In genomic region chr10:125967436-125968160, GRCm38 (mm10) we compare ENCODE assay signal across 10 mouse cellular contexts. TPM values are rescaled to one million over a fixed set of nuclear protein-coding genes. Genes with fewer than 3 reads are reported as not detected.
DNase-seq lines count a peak whose midpoint lies in the region; ATAC-seq and TF ChIP-seq lines count a peak whose summit lies in the region.
"Had no signal": no experiment of that assay in that cellular context is flagged by ENCODE, and none has a peak within 500 bp of the region (broad histone marks: within the 10 kb centered on the region; RNA-seq: fewer than 3 reads in every experiment).

No protein-coding gene starts in this region.

- H3K9ac ChIP-seq in liver, adult 2 months (ENCODE audit: low read depth, low read length): peak overlapping the region; percentile 57; the same call in 1 of the 2 replicates
- H3K9ac ChIP-seq in forebrain, embryonic 12.5 days: 0 out of 2 replicates have a peak overlapping the region, but pooled peaks have one; percentile 81
- H3K9ac ChIP-seq in liver, embryonic 11.5 days (ENCODE audit: low read depth, low read length): no peak overlapping the region
- peak overlapping the region; percentile 92; the same call in 1 of the 2 replicates for H3K9ac ChIP-seq in stomach, embryonic 15.5 days

- no peak for TF ChIP-seq CTCF in liver, adult 2 months (IDR thresholded peaks at IDR 0.05; ENCODE audit: low read depth, low read length)

- WGBS in liver, adult 2 months: 23% methylated on average over 14 of the region's 14 CpGs
- 2% methylated on average over 14 of the region's 14 CpGs for WGBS in forebrain, embryonic 12.5 days
- 13% methylated on average over 14 of the region's 14 CpGs for WGBS in liver, embryonic 11.5 days
- 9% methylated on average over 14 of the region's 14 CpGs for WGBS in stomach, embryonic 15.5 days

- H3K4me2 ChIP-seq in forebrain, embryonic 12.5 days: peak overlapping the region; percentile 94
- H3K4me2 ChIP-seq in liver, embryonic 11.5 days: peak overlapping the region; percentile 68
- peak overlapping the region; percentile 72 for H3K4me2 ChIP-seq in stomach, embryonic 15.5 days

- peaks cover 21% of the 10 kb centered on the region for H3K4me1 ChIP-seq in liver, adult 2 months (ENCODE audit: control insufficient read depth, insufficient read depth, low read length)
- peaks cover 27% of the 10 kb centered on the region for H3K4me1 ChIP-seq in forebrain, embryonic 12.5 days
- H3K4me1 ChIP-seq in liver, embryonic 11.5 days (replicated peaks; ENCODE audit: control insufficient read depth, insufficient read depth, low read length): no peaks in the 10 kb centered on the region; the same call in 1 of the 2 replicates
- H3K4me1 ChIP-seq in stomach, embryonic 15.5 days: peaks cover 3% of the 10 kb centered on the region; the same call in 1 of the 2 replicates

- no peak for ATAC-seq in forebrain, embryonic 12.5 days (ENCODE audit: low FRiP score)
- ATAC-seq in liver, embryonic 11.5 days (replicated peaks; ENCODE audit: low FRiP score): no peak
- no peak for ATAC-seq in stomach, embryonic 15.5 days (ENCODE audit: insufficient read depth, low FRiP score, low read depth)
- ATAC-seq in megakaryocyte, adult 5-6 weeks (ENCODE audit: poor library complexity, severe bottlenecking): no peak
- ATAC-seq in megakaryocyte-erythroid progenitor cell, adult 5-6 weeks (replicated peaks; ENCODE audit: low FRiP score, low TSS enrichment, poor library complexity, severe bottlenecking): no peak

- H3K36me3 ChIP-seq in liver, adult 2 months (ENCODE audit: control insufficient read depth, insufficient read depth, low read length): peaks cover 4% of the 10 kb centered on the region; the same call in 1 of the 2 replicates
- no peaks in the 10 kb centered on the region for H3K36me3 ChIP-seq in forebrain, embryonic 12.5 days (replicated peaks)
- no peaks in the 10 kb centered on the region for H3K36me3 ChIP-seq in liver, embryonic 11.5 days (ENCODE audit: control insufficient read depth, insufficient read depth, low read length)
- H3K36me3 ChIP-seq in stomach, embryonic 15.5 days: no peaks in the 10 kb centered on the region

- no peak for TF ChIP-seq POLR2A in liver, adult 2 months (IDR thresholded peaks at IDR 0.05; ENCODE audit: extremely low read depth, insufficient read depth, low read length)

- no peaks in the 10 kb centered on the region for H3K9me3 ChIP-seq in forebrain, embryonic 12.5 days
- no peaks in the 10 kb centered on the region for H3K9me3 ChIP-seq in liver, embryonic 11.5 days (ENCODE audit: control insufficient read depth, low read length)
- H3K9me3 ChIP-seq in stomach, embryonic 15.5 days: no peaks in the 10 kb centered on the region

- DNase-seq in liver, adult 2 months (ENCODE audit: extremely low read depth, low read depth, low spot score): peak; percentile 53
- DNase-seq in liver: no peak
- no peak for DNase-seq in liver, embryonic 11.5 days (ENCODE audit: low spot score)
- no peak for DNase-seq in testis, postnatal 10 days (ENCODE audit: low spot score)
- DNase-seq: adrenal gland, adult 2 months; thymus, adult 2 months had no signal

- H3K27me3 ChIP-seq in liver, adult 2 months (ENCODE audit: control insufficient read depth, insufficient read depth, low read length): no peaks in the 10 kb centered on the region
- peaks cover 43% of the 10 kb centered on the region for H3K27me3 ChIP-seq in forebrain, embryonic 12.5 days
- peaks cover 16% of the 10 kb centered on the region for H3K27me3 ChIP-seq in liver, embryonic 11.5 days (replicated peaks; ENCODE audit: control insufficient read depth, insufficient read depth, low read length)
- H3K27me3 ChIP-seq in stomach, embryonic 15.5 days (replicated peaks): no peaks in the 10 kb centered on the region

- H3K79me2 ChIP-seq in liver, adult 2 months (ENCODE audit: control insufficient read depth, insufficient read depth, low read length): peaks cover 14% of the 10 kb centered on the region; the same call in 1 of the 2 replicates

- H3K27ac ChIP-seq in liver, adult 2 months (replicated peaks; ENCODE audit: insufficient read depth, low read depth, low read length): peak overlapping the region; percentile 93
- H3K27ac ChIP-seq in forebrain, embryonic 12.5 days: peak overlapping the region; percentile 50; the same call in 1 of the 2 replicates
- no peak overlapping the region for H3K27ac ChIP-seq in liver, embryonic 11.5 days (ENCODE audit: low read depth, low read length)
- peak overlapping the region; percentile 95 for H3K27ac ChIP-seq in stomach, embryonic 15.5 days

- peak overlapping the region; percentile 44 for H3K4me3 ChIP-seq in liver, adult 2 months (ENCODE audit: insufficient read depth, low read depth, low read length)
- peak overlapping the region; percentile 77 for H3K4me3 ChIP-seq in forebrain, embryonic 12.5 days (replicated peaks)
- H3K4me3 ChIP-seq in liver, embryonic 11.5 days (ENCODE audit: low read depth, low read length): peak overlapping the region; percentile 58
- H3K4me3 ChIP-seq in stomach, embryonic 15.5 days (replicated peaks): peak overlapping the region; percentile 89

RNA-seq across cellular contexts. Expression of gene Lrig3, which starts 1.6 kb away (rescaled TPM):
- total RNA-seq in liver, adult 2 months (2014; rRNA removed): 8.9 and 10.7 TPM in 2 replicates
- polyA plus RNA-seq in liver, adult 2 months (2012; rRNA removed): 3.7 and 4.2 TPM in 2 replicates
- 8.6 and 10.6 TPM in 2 replicates for polyA plus RNA-seq in forebrain, embryonic 12.5 days (2016; fragmentation: Nextera tagmentation; extraction: Ambion mirVana)
- 3.6 and 4.0 TPM in 2 replicates for polyA plus RNA-seq in liver, embryonic 11.5 days (2014; fragmentation: Nextera tagmentation; extraction: Ambion mirVana)
- 19.4 and 21.5 TPM in 2 replicates for polyA plus RNA-seq in stomach, embryonic 15.5 days (2015; fragmentation: Nextera tagmentation; extraction: Ambion mirVana)
- total RNA-seq in megakaryocyte, adult 5-6 weeks (2015): 1.5 and 1.8 TPM in 2 replicates
- total RNA-seq in megakaryocyte, adult 5-6 weeks (2017): 1.1 and 2.1 TPM in 2 replicates
- total RNA-seq in megakaryocyte-erythroid progenitor cell, adult 5-6 weeks (2014; fragmentation: Nextera tagmentation): 0.52 and 0.59 TPM in 2 replicates
- total RNA-seq in megakaryocyte-erythroid progenitor cell, adult 5-6 weeks (2017): 1.3 TPM in 1 of 2 replicates, not detected in the other
